Mouse (Mus musculus) embryo, embryonic 11.5 days (tissue): Measurements from ENCODE around the gene Cep170b.

Experiments
- DNase-seq: peaks from one replicate; pipeline ENCODE4 v3.0.0-alpha.2; 2012; ENCODE audit warnings: low read depth, low spot score

Cep170b gene

GRCm38 (mm10) chr12:112763176-112763575 lies 42.9 kb downstream of the Cep170b start:
- no peak for DNase-seq

- DNase-seq = no peak
These were observed 43.9 kb downstream of the Cep170b start for GRCm38 (mm10) chr12:112764141-112764540.

DNA sequence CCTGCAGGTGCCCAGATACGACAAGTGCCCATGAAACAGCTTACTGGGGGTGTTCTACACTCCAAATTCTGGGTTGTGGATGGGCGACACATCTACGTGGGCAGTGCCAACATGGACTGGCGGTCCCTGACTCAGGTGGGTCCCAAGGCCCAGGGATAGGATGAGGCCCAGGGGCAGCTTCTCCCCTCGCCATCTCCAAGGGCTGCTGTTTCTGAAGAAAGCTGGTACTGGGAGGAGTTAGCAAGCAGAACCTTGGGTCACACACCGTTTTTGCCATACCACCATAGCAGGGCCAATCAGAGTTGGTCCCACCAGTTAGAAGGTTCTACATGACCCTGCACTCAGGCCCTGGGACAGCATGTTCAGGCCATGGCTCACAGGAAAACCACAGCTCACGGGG lies 44.7 kb downstream of the Cep170b start:
- DNase-seq = no peak

DNA sequence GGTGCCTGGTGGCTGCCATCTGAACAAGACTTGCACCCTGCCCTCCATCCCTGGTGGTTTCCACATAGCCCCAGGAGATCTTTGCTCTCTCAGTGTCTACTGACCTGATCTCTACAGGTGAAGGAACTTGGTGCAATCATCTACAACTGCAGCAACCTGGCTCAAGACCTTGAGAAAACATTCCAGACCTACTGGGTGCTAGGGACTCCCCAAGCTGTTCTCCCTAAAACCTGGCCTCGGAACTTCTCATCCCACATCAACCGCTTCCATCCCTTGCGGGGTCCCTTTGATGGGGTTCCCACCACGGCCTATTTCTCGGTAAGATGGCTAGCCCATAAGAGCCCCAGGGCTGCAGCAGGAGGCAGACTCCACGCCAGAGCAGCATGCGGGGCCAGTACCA lies 46.3 kb downstream of the Cep170b start:
- no peak for DNase-seq

DNA sequence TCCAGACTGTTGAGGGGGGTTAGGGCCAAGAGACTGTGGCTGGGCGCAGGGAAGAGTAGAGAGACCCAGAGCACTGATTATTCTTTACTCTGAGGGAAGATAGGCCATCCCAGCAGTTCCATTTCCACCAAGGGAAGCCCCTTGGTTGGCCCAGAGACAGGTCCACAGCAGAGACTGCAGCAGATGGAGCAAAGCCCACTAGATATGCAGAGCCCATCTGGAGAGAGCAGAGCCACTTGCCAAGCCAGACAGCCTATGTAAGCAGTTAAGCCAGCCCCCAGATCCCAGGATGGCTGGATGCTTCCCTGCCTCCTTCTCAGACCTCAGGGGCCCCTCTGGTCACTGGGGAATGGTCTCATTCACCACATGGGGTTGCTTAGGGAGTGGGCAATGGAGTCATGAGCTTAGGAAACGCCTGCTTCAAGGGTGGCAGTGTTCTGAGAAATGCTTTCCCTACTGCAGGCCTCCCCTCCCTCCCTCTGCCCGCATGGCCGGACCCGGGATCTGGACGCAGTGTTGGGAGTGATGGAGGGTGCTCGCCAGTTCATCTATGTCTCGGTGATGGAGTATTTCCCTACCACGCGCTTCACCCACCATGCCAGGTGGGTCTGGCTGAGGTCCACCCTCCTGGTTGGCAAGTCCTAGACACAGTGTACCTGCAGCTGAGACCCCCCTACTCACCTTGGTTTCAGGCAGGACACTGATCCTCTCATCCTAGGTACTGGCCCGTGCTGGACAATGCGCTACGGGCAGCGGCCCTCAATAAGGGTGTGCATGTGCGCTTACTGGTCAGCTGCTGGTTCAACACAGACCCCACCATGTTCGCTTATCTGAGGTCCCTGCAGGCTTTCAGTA lies 47.0 kb downstream of the Cep170b start:
- no peak for DNase-seq

GRCm38 (mm10) chr12:112768166-112768565 lies 47.9 kb downstream of the Cep170b start:
- DNase-seq = no peak

GRCm38 (mm10) chr12:112769031-112769430 lies 48.8 kb downstream of the Cep170b start:
- no peak for DNase-seq

GRCm38 (mm10) chr12:112769751-112770150 lies 49.5 kb downstream of the Cep170b start:
- no peak for DNase-seq

DNA sequence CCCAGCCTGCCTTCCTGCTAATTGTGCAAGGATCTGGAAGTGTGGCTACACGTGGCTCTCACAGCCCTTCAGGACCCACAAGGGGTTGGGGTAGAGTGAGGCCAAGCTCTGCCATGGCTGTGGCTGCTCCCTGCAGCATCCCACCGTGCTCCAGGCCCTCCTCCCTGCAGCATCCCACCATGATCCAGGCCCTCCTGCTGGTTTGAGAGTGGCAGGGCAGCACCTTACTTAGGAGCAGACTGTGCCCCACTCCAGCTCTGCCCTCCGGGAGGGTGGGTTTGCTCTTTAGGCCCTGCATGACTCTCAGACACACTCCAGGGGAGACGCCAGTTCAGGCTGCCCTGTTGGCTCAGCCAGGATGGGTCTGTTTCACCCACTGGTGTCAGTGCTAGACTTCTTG lies 50.1 kb downstream of the Cep170b start:
- DNase-seq = no peak

- DNase-seq = no peak
These were observed 52.1 kb downstream of the Cep170b start for GRCm38 (mm10) chr12:112772306-112772705.

DNA sequence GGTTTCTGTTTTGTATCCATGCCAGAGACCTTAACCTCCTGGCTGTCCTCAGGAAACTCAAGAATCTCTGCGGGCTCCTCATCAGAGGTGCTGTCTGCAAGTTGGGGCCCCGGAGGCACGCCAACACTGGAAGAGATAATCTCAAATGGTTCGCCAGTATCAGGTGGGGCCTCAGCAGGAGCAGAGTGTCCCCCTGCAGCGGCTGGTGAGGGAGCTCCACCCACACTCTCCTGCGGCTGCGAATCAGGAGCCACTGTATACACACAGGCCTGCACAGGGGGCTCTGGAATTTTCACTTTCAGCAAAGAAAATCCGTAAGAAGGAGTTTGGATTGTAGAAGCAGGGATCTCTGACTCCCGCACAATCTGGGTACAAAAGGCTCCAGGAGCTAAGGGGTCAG lies 53.1 kb downstream of the Cep170b start:
- DNase-seq = no peak

GRCm38 (mm10) chr12:112774026-112774425 lies 53.8 kb downstream of the Cep170b start:
- no peak for DNase-seq

GRCm38 (mm10) chr12:112774481-112774880 lies 54.2 kb downstream of the Cep170b start:
- no peak for DNase-seq

DNA sequence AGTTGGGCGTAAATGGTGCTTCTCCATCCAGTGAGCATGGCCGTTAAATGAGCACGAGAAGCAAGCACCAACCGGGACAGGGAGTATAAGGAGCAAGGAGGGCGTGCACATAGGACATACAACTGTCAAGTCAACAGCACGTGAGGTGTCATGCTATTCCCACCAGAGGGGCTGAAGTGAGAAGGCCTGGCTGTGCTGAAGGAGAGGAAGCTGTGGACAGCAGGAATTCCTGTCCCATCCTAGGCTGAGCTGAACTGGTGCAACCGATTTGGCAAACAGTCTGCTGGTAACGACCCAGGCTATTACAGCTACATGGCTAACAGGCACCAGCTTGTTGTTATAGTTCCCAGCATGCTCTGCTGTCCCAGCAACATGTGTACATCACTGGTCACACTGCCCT lies 70.8 kb downstream of the Cep170b start:
- no peak for DNase-seq

DNA sequence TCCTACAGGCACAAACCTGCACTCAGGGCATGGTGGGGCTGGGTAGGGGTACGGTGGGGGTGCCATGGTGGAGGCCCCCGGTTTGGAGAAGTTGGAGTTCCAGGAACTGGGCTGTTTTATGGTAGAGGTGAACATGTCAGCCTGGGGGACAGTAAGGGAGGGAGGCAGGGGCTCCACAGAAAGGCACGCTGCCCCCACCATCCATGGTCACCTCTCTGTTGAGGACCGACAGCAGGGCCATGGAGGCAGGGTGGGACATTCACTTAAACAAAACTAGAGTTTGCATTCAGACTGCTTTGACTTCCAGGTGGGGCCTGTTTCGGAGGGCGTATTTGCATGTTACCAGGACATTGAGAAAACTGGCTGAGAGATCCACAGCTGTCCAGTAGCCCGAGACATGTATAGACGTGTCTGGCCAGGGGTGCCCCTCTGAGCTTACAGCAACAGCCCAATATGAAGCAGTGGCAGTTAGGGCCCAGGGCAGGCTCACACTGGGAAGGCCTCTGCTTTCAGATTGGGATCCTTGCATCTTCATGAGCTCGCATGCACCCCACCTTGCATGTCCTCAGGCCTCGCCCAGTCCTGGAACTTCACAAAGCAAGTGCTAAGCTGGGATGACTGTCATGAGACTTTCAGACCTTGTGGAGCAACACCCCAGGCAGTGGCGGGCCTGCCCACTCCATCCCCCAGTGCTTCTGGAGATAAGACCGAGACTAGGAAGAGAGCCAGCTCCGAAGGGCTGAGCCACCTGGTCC lies 73.5 kb downstream of the Cep170b start:
- no peak for DNase-seq

DNA sequence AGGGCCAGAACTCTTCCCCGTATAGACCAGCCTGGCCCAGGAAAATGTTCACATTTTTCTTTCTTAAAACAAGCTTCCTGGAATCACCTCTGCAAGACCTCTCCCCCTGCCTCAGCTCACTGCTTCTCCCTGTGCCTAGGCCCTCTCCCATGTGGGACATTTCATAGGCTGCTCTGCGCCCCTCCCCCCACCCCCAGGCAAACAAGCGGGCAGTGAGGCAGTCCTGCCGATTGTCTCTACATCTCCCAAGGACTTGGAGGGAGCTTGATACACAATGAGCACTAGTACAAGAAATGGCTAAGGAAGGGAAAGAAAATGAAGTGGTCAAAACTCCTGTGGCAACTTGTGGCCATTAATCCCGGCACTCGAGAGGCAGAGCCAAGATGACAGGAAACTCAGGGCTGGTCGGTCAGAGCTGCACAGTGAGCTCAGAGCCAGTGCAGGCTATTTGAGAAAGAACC lies 74.1 kb downstream of the Cep170b start:
- no peak for DNase-seq

DNA sequence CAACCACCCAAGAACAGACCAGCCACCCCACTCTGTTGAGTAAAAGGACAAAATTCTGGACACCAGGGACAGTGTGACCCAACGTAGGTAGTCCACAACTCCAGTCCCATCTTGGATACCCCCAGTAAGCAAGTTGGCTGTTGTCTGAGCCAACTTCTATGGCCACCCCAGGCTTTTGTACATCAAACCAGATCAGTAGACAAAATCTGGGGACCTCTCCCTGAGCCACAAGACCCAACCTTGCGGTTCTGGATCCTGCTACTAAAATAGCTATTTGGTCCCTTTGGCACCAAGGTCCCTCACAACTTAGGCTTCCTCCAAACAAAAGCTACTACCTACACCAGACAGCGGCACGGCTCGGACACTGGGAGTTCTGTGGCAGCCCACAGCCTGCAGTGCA lies 74.7 kb downstream of the Cep170b start:
- no peak for DNase-seq

DNA sequence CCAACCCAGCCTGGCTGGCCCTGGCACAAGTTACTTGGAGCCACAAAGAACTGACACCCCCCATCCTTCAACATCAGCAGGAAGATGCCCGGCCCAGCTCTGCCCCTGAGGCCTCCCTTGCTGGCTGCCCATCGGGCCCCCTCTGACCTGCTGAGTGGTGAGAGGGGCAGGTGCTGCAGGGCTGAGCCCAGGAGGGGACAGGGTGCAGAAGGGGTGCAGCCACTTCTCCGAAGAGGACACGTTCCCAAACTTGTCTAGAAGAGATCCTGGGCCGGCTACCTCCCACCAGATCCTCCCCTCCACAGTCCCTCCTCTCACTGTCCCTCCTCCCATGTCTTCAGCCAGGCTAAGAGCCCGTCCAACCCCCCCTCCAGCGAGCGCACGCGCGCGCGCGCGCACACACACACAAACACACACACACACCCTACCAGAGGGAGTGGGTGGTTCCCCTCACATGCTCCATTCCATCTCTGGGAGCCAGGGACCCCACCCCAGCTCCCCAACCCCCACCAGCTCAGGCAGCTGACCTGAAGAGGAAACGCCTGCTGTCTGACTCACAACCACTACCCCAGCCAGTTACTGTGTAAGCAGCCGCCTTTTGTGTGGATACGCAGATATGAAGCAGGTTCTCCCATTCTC lies 75.3 kb downstream of the Cep170b start:
- DNase-seq = no peak
